In genomic region chr17:28308297-28309195, GRCm38 (mm10) we compare ENCODE assay signal across 8 mouse cellular contexts. TPM values are rescaled to one million over a fixed set of nuclear protein-coding genes. Genes with fewer than 3 reads are reported as not detected.
DNase-seq lines count a peak whose midpoint lies in the region; ATAC-seq and TF ChIP-seq lines count a peak whose summit lies in the region.

No protein-coding gene starts in this region.

- no peak for ATAC-seq in forebrain, postnatal 0 days

- peak; percentile 83 for DNase-seq in MEL-GATA-1-ER (ENCODE audit: extremely low read depth, low read depth)
- peak; percentile 84 for DNase-seq in c-Kit-positive CD71-positive TER-119-positive erythroid progenitor cells, embryonic 14.5 days (ENCODE audit: low spot score)
- peak; percentile 90 for DNase-seq in forebrain, postnatal 0 days
- peak; percentile 95 for DNase-seq in heart, postnatal 4 days
- DNase-seq in layer of hippocampus, postnatal 14 days (ENCODE audit: low spot score in 2 of 2): peak; percentile 88 to 89
- DNase-seq in lung, postnatal 14 days: peak; percentile 97
- DNase-seq in right cerebral cortex, postnatal 14 days: peak; percentile 95
- DNase-seq in urinary bladder, postnatal 14 days (ENCODE audit: low spot score): peak; percentile 95

- TF ChIP-seq CTCF in forebrain, postnatal 0 days (IDR thresholded peaks at IDR 0.05; ENCODE audit: low read depth): peak; percentile 92

- no peaks in the 10 kb centered on the region for H3K27me3 ChIP-seq in forebrain, postnatal 0 days (ENCODE audit: insufficient read depth, low read length)

- no peak overlapping the region for H3K27ac ChIP-seq in forebrain, postnatal 0 days (ENCODE audit: low read depth, low read length)

- no peaks in the 10 kb centered on the region for H3K9me3 ChIP-seq in forebrain, postnatal 0 days (ENCODE audit: low read length)

- H3K4me3 ChIP-seq in forebrain, postnatal 0 days (ENCODE audit: low read depth, low read length): no peak overlapping the region

- H3K9ac ChIP-seq in forebrain, postnatal 0 days: no peak overlapping the region

- no peak overlapping the region for H3K4me2 ChIP-seq in forebrain, postnatal 0 days (ENCODE audit: low read depth)

- H3K36me3 ChIP-seq in forebrain, postnatal 0 days (ENCODE audit: insufficient read depth): no peaks in the 10 kb centered on the region

- no peaks in the 10 kb centered on the region for H3K4me1 ChIP-seq in forebrain, postnatal 0 days (ENCODE audit: insufficient read depth)

- 21% methylated on average over 18 of the region's 18 CpGs for WGBS in forebrain, postnatal 0 days

RNA-seq across cellular contexts. Expression of gene Fance, which starts 4.8 kb away (rescaled TPM):
- total RNA-seq in forebrain, postnatal 0 days (2014; rRNA removed): 32.5 and 35.2 TPM in 2 replicates
- 31.2 and 31.4 TPM in 2 replicates for polyA plus RNA-seq in forebrain, postnatal 0 days (2015; fragmentation: Nextera tagmentation; extraction: Ambion mirVana)
- total RNA-seq in heart, postnatal 4 days (2021): 10 to 100 TPM; 18.7 to 19.4 TPM
- 10 to 100 TPM; 23.0 to 28.2 TPM for total RNA-seq in layer of hippocampus, postnatal 14 days (2021)

RNA-seq across cellular contexts. Expression of gene Rpl10a, which starts 19.7 kb away (rescaled TPM):
- 1,161 and 1,582 TPM in 2 replicates for total RNA-seq in forebrain, postnatal 0 days (2014; rRNA removed)
- 366 and 462 TPM in 2 replicates for polyA plus RNA-seq in forebrain, postnatal 0 days (2015; fragmentation: Nextera tagmentation; extraction: Ambion mirVana)
- 100 to 1,000 TPM; 663 to 665 TPM for total RNA-seq in heart, postnatal 4 days (2021)
- 100 to 1,000 TPM; 394 to 418 TPM for total RNA-seq in layer of hippocampus, postnatal 14 days (2021)

RNA-seq across cellular contexts. Expression of gene Tead3, which starts 42.1 kb away (rescaled TPM):
- 4.5 and 4.8 TPM in 2 replicates for total RNA-seq in forebrain, postnatal 0 days (2014; rRNA removed)
- 1.1 and 1.4 TPM in 2 replicates for polyA plus RNA-seq in forebrain, postnatal 0 days (2015; fragmentation: Nextera tagmentation; extraction: Ambion mirVana)
- 10 to 100 TPM; 26.3 to 30.2 TPM for total RNA-seq in heart, postnatal 4 days (2021)
- 1 to 10 TPM; 5.1 to 5.7 TPM for total RNA-seq in layer of hippocampus, postnatal 14 days (2021)

RNA-seq across cellular contexts. Expression of gene Tulp1, which starts 56.5 kb away (rescaled TPM):
- 1.2 and 1.8 TPM in 2 replicates for total RNA-seq in forebrain, postnatal 0 days (2014; rRNA removed)
- 0.86 and 1.5 TPM in 2 replicates for polyA plus RNA-seq in forebrain, postnatal 0 days (2015; fragmentation: Nextera tagmentation; extraction: Ambion mirVana)
- total RNA-seq in heart, postnatal 4 days (2021): 1 to 10 TPM; 1.0 to 1.5 TPM
- not detected for total RNA-seq in layer of hippocampus, postnatal 14 days (2021)
